1 mouse cellular context compared by ENCODE assay signal in the genomic region with DNA sequence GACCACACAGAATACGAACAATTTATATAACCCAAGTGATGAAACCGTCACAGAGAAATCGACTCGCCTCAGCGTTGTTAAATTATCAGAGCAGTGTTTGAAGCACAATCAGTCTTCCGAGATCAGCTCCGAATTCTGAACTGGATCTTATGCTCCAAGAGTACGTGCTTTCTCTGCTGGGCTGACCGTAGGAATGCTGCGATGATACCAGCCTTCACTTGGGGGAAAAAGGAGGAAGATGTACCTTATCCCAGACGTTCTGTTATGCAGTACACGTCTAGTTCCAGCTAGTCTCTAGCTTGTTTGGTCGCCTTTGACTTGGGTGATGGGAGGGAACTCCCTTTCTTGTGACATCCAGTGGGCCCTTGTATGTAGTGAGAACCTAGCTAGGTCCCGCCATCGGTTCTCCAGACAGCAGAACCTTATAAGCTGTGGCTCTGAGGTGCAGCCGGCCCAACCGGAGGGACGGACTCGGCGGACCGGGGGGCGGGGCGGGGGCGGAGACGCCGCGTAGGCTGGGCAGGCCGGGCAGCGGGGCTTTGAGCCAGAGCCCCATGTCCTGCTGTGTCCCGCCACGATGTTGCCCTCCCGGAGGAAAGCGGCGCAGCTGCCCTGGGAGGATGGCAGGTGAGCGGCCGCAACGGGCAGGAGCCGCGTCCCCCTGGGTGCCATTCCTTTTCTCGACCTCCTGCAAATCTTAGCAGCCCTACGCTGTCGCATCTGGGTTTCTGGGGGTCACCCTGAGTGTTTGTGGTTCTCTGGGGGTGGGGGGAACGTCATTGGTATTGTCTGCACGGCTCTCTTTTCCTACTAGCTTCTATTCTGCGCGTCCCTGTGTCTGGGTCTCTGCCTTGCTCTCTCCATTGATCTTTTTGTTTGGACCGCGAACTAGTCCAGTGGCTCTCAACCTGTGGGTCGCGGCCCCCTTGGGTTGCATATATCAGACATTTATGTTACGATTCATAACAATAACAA.
A peak's percentile ranks its signal among the peaks of the same experiment; 100 is the strongest.
TF ChIP-seq lines count a peak whose summit lies in the region.

TSS of gene B4galt7 (plus strand) at position 331 of the 975 bp plus-strand sequence.

TF ChIP-seq in CH12.LX, 34 proteins besides CTCF, POLR2A, EP300 and RAD21 (continued from another document):
- TF ChIP-seq ETS1 (conservative IDR thresholded peaks at IDR 0.05; ENCODE audit: low read depth, low read length) (no peak), TCF12 (IDR thresholded peaks at IDR 0.05; ENCODE audit: low read depth, low read length) (peak; percentile 88), MAX (IDR thresholded peaks at IDR 0.05; ENCODE audit: low read length) (peak; percentile 20; the same call in 1 of the 2 replicates), MAZ (IDR thresholded peaks at IDR 0.05; ENCODE audit: low read depth, low read length) (peak; percentile 91), MAFK (IDR thresholded peaks at IDR 0.05; ENCODE audit: insufficient replicate concordance, low read length) (no peak), CHD2 (IDR thresholded peaks at IDR 0.05; ENCODE audit: low read length) (peak; percentile 74), HCFC1 (IDR thresholded peaks at IDR 0.05; ENCODE audit: low read depth, low read length) (peak; percentile 97), BHLHE40 (IDR thresholded peaks at IDR 0.05; ENCODE audit: low read depth, low read length) (no peak), MEF2A (IDR thresholded peaks at IDR 0.05; ENCODE audit: borderline replicate concordance, low read depth, low read length) (peak; percentile 73; the same call in 1 of the 2 replicates), MXI1 (IDR thresholded peaks at IDR 0.05; ENCODE audit: low read depth, low read length) (peak; percentile 95), CHD1 (IDR thresholded peaks at IDR 0.05; ENCODE audit: low read depth, low read length) (no peak), UBTF (IDR thresholded peaks at IDR 0.05; ENCODE audit: low read depth, low read length) (peak; percentile 69; the same call in 1 of the 2 replicates), PAX5 (IDR thresholded peaks at IDR 0.05; ENCODE audit: low read length) (no peak), POLR2AphosphoS2 (IDR thresholded peaks at IDR 0.05; ENCODE audit: low read depth, low read length) (no peak), MYC (IDR thresholded peaks at IDR 0.05; ENCODE audit: low read depth, low read length) (no peak), SMC3 (IDR thresholded peaks at IDR 0.05; ENCODE audit: low read depth, low read length) (no peak), ZNF384 (IDR thresholded peaks at IDR 0.05; ENCODE audit: low read depth, low read length) (0 out of 2 replicates have a peak, but pooled peaks have one; percentile 30), IRF4 (IDR thresholded peaks at IDR 0.05; ENCODE audit: low read depth, low read length) (peak; percentile 79), KAT2A (IDR thresholded peaks at IDR 0.05; ENCODE audit: insufficient replicate concordance, low read length) (peak; percentile 90; the same call in 1 of the 2 replicates), ELF1 (IDR thresholded peaks at IDR 0.05; ENCODE audit: low read depth, low read length) (peak; percentile 79), ZMIZ1 (IDR thresholded peaks at IDR 0.05; ENCODE audit: low read depth, low read length) (no peak), NRF1 (IDR thresholded peaks at IDR 0.05; ENCODE audit: low read depth, low read length) (peak; percentile 55)
